Mouse (Mus musculus): Measurements from ENCODE around the gene Retreg2. TPM values are rescaled to one million over a fixed set of nuclear protein-coding genes. Genes with fewer than 3 reads are reported as not detected.

Retreg2 gene
- polyA plus RNA-seq (2015; fragmentation: Nextera tagmentation; extraction: Ambion mirVana) = 55.8 and 59.7 TPM in 2 replicates

DNA sequence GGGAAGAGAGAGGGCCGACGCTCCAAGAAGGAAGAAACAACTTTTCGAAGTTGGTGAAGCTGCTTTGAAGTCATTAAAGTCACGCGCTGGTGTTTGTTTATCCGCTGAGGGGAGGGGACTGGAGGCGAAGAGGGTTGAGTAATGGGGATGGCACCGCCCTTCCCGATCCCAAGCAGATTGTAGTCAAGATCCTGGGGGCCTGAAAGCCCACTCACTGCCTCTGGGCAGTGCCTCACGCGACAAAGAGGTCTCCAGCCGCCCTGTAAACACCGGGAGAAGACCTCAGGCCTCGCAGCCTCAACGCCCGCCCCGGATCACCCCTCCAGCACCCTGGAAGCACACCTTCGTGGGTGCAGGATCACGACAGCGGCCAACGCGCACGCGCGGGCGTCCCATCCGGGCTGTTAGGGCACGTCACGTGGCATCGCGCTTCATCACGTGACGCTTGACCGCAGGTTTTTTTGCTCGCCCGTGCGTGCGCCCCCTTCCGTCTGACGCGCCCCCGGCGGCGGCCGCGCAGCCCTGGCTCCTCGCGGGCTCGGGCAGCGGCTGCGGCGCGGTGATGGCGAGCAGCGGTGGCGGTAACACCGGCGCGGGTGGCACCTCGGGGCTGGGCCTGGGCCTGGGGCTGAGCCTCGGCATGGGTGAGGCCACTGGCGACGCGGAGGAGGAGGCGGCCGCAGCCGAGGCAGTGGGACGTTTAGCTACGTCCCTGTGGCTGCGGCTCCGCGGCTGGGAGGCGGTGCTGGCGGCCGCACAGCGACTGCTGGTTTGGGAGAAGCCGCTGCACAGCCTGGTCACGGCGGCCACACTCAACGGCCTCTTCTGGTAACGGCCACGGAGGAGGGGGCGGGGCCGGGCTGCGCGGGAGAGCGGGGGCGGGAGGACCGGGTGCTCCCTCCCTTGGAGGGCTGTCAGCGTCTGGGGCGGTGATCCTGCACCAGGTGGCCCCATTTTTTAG is at the start of gene Retreg2, which contains the start of gene Cnppd1:
Retreg2 (plus strand) TSS at position 478 of the 961 bp plus-strand sequence.
Cnppd1 (minus strand) TSS at position 411 of the 961 bp plus-strand sequence.
- under 1% methylated on average over 91 of the region's 91 CpGs for WGBS (ENCODE audit: insufficient replicate concordance)
- Histone ChIP-seq H3K27ac (replicated peaks) (peak within 1 kb of the TSS; percentile 99), H3K36me3 (replicated peaks) (peaks cover 65% of the 10 kb centered on the region)

DNA sequence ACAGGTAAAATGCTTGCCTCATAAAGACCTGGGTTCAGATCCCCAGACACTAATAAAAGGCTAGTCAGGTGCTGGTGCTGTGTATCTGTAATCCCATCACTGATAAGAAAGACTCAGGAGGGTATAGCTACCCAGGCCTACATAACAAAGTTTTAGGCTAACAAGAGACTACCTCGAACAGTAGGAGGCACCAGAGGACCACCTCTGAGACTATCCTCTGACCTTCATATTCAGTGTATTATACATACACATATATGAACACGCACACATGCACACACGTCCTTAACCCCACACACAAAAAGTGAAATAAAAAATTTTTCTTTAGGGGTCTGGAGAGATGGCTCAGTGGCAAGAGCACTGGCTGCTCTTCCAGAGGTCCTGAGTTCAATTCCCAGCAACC is 20.4 kb upstream of the Retreg2 start:
- ATAC-seq (ENCODE audit: insufficient read depth) = no peak
- Histone ChIP-seq H3K27ac (replicated peaks) (no peak overlapping the region), H3K36me3 (replicated peaks) (no peaks in the 10 kb centered on the region), H3K9ac (no peak overlapping the region), H3K4me3 (replicated peaks) (no peak overlapping the region), H3K9me3 (replicated peaks) (no peaks in the 10 kb centered on the region), H3K27me3 (no peaks in the 10 kb centered on the region), H3K4me1 (replicated peaks) (peaks cover 25% of the 10 kb centered on the region), H3K4me2 (no peak overlapping the region)
- WGBS (ENCODE audit: insufficient replicate concordance) = 56% methylated on average over 3 of the region's 3 CpGs

More for the DNA sequence above, at the start of gene Retreg2, which contains the start of gene Cnppd1:
- Histone ChIP-seq H3K9ac (peak within 1 kb of the TSS; percentile 99), H3K4me1 (replicated peaks) (peaks cover 82% of the 10 kb centered on the region), H3K9me3 (replicated peaks) (no peaks in the 10 kb centered on the region), H3K4me3 (replicated peaks) (peak within 1 kb of the TSS; percentile 96), H3K4me2 (peak within 1 kb of the TSS; percentile 83), H3K27me3 (no peaks in the 10 kb centered on the region)
- peak; percentile 76 for ATAC-seq (ENCODE audit: insufficient read depth)

DNA sequence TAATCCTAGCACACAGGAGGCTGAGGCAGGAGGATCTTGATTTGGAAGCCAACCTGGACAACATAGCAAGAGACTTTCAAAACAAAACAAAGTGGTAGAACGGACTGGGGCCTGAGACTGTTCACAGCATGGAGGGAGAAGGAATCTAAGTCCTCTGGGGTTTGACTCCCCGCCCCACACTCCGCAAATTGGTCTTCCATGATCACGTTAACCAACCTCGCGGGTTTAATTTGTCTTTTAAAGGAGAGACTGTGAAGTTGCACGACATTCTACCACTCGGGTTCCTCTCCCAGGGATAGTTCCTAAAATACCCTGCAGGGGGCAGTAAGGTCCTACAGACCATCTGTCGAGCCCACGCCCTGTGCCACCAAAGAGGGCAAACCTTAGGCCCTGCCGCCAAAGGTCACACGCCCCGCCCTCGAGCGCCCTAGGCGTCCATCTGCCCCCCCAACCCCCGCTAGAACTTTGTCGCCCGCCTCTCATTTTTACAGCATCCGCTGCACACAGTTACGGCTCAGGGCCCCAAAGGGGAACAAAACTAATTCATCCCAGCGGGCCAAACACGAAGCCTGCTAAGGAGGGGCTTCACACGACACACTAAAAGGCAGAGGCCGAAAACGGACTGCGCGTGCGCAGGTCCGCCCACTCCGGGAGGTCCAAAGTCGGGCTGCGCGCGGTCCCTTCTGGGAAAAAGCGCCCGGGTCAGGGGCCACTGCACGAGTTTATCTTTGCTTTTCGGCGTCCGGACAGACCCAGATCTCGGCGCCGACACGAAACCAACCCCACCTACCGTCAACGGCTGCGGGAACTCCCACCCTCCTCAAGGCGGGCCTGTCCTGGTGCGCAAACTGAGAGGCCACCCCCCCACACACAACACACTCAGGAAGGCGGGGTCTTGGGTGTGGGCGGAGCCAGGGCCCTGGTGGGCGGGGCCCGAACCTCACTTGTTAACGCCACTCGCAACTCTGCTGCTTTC is 17.9 kb upstream of the Retreg2 start, which contains the start of gene Nhej1:
Nhej1 (minus strand) TSS at position 855 of the 976 bp plus-strand sequence.
- H3K4me2 ChIP-seq = peak within 1 kb of the TSS; percentile 71
- H3K4me1 ChIP-seq (replicated peaks) = peaks cover 28% of the 10 kb centered on the region
- no peaks in the 10 kb centered on the region for H3K36me3 ChIP-seq (replicated peaks)
- peak within 1 kb of the TSS; percentile 73 for H3K4me3 ChIP-seq (replicated peaks)
- 1% methylated on average over 56 of the region's 56 CpGs for WGBS (ENCODE audit: insufficient replicate concordance)
- peak; percentile 95 for ATAC-seq (ENCODE audit: insufficient read depth)
- H3K9me3 ChIP-seq (replicated peaks) = no peaks in the 10 kb centered on the region
- no peaks in the 10 kb centered on the region for H3K27me3 ChIP-seq
- H3K27ac ChIP-seq (replicated peaks) = peak within 1 kb of the TSS; percentile 99
- H3K9ac ChIP-seq = peak within 1 kb of the TSS; percentile 74

DNA sequence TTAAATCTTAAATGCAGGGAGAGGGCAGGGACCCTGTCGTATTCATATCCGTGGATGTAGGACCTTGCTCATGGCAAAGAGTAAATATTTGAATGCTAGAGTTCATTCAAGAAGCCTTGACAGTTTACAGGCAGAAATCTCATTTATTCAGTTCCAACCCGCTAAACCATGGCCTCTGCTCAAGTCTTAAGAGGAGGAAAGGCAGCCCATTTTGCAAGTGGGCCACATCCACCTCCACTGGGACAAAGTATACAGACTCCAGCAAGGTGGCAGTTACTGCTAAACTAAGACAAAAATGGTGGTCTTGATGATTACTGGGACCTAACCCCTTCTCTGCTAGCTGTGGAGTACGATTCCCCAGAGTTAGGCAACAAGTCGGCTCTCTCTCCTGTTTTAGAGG is 17.2 kb upstream of the Retreg2 start:
- Histone ChIP-seq H3K27me3 (no peaks in the 10 kb centered on the region), H3K9ac (peak overlapping the region; percentile 74), H3K4me2 (peak overlapping the region; percentile 71), H3K4me3 (replicated peaks) (peak overlapping the region; percentile 73), H3K9me3 (replicated peaks) (no peaks in the 10 kb centered on the region), H3K27ac (replicated peaks) (peak overlapping the region; percentile 99), H3K4me1 (replicated peaks) (peaks cover 28% of the 10 kb centered on the region), H3K36me3 (replicated peaks) (no peaks in the 10 kb centered on the region)
- ATAC-seq (ENCODE audit: insufficient read depth) = no peak
- WGBS (ENCODE audit: insufficient replicate concordance) = 32% methylated on average over 5 of the region's 5 CpGs

DNA sequence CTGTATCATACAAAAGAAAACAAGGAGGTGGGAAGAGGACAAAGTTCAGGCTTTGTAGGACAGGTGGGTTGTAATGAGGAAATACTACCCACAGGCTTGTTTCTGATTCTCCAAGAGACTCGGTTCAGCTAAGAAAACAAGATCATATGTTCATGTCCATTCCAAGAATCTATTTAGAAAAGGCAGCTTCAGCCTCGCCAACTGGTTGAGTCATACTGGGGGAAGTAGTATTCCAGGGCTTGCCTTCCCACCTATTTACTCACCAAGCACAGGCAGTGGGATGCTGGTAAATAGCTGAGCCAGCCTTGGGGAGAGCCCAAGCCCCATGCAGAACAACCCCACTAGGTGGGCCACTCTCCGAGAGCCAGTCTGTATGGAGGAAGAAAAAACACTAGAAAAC is 13.9 kb upstream of the Retreg2 start:
- Histone ChIP-seq H3K27ac (replicated peaks) (no peak overlapping the region), H3K27me3 (no peaks in the 10 kb centered on the region), H3K9ac (no peak overlapping the region), H3K4me1 (replicated peaks) (peaks cover 43% of the 10 kb centered on the region), H3K4me3 (replicated peaks) (no peak overlapping the region), H3K9me3 (replicated peaks) (no peaks in the 10 kb centered on the region), H3K4me2 (no peak overlapping the region), H3K36me3 (replicated peaks) (no peaks in the 10 kb centered on the region)
- ATAC-seq (ENCODE audit: insufficient read depth) = no peak
- WGBS (ENCODE audit: insufficient replicate concordance) = 64% methylated on average over 3 of the region's 3 CpGs

DNA sequence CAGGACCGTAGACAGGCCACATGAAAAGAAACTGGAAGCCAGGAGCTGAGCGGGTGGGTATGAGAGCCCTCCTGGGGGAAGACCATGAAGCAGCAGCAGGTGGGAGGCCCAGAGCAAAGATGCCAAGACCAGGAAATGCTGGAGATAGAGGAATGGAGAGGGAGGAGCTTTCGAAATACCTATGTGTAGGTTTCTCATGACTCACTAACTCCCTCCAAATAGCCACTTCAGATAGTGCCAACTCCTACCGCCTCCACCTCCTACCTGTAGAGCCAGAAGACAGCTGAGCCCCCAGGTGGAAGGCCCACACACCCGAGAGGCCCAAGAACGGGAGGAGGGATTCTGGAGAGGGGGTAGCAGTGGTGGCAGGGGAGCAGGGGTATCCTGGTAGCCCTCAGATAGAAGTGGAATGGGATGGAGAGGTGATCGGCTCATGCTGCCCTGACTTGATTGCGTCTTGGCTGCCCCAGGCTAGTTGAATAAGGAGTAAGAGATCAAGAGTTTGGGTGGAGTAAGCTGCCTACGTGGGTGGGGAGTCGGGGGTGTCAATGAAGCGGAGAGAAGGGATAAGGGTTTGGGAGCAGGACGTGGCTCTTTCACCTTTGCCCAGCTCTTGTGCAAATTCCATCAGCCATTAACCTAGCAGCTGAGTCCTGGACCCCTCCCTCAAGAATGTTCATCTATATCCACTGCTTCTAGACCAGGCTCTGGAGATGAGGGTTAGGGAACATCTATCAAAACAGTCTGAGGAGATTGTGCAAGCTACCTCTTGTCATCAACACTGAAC is 9.0 kb upstream of the Retreg2 start, which contains the start of gene Slc23a3:
Slc23a3 (minus strand) TSS at position 470 of the 787 bp plus-strand sequence.
- ATAC-seq (ENCODE audit: insufficient read depth) = no peak

DNA sequence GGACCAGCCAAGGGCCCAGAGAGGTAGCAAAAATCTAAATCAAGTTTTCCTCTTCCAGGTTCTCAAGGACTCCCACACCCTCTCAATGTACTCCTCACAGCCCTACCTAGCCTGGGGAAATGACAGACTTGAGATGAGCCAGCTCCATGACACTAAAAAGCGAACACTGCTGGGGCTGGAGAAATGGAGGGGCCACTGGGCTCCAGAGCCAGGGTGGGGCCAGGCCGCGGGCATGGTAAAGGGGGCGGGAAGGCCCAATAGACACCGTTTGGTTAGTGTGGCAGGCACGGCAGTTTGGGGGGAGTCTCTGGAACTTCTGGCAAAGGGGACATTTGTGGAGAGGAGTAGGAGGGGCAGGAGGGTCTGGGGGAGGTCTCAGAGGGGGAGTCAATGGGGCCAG is 6.3 kb upstream of the Retreg2 start:
- H3K4me2 ChIP-seq = peak overlapping the region; percentile 83
- WGBS (ENCODE audit: insufficient replicate concordance) = 21% methylated on average over 6 of the region's 6 CpGs
- H3K9me3 ChIP-seq (replicated peaks) = no peaks in the 10 kb centered on the region
- H3K36me3 ChIP-seq (replicated peaks) = peaks cover 57% of the 10 kb centered on the region
- peak overlapping the region; percentile 56 for H3K9ac ChIP-seq
- H3K27me3 ChIP-seq = no peaks in the 10 kb centered on the region
- peaks cover 90% of the 10 kb centered on the region for H3K4me1 ChIP-seq (replicated peaks)
- ATAC-seq (ENCODE audit: insufficient read depth) = peak; percentile 71
- peak overlapping the region; percentile 99 for H3K27ac ChIP-seq (replicated peaks)
- peak overlapping the region; percentile 37 for H3K4me3 ChIP-seq (replicated peaks)

More for the DNA sequence above, 9.0 kb upstream of the Retreg2 start, which contains the start of gene Slc23a3:
- 51% methylated on average over 12 of the region's 12 CpGs for WGBS (ENCODE audit: insufficient replicate concordance)
- Histone ChIP-seq H3K27ac (replicated peaks) (peak within 1 kb of the TSS; percentile 8; the same call in 1 of the 2 replicates), H3K4me1 (replicated peaks) (peaks cover 64% of the 10 kb centered on the region), H3K9me3 (replicated peaks) (no peaks in the 10 kb centered on the region), H3K4me2 (no peak within 1 kb of the TSS), H3K36me3 (replicated peaks) (peaks cover 40% of the 10 kb centered on the region), H3K4me3 (replicated peaks) (no peak within 1 kb of the TSS), H3K27me3 (no peaks in the 10 kb centered on the region), H3K9ac (no peak within 1 kb of the TSS)

DNA sequence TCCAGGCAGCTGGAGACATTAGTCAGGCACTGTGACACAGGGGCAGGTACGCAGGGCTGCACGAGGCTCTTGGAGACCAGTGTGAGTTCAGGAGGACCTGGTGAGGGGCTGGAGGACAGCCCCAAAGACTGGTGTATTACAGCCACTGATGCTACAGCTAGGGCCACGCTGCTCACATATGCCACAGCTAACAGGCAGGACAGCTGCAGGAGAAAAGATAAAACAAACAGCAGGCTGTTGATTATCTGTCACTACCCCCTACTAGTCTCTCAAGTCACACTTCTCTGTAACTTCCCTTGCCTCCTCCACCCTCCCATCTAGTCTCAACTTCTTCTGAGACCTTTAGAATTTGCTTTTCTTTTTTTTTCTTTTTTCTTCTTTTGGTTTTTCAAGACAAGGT is 5.8 kb upstream of the Retreg2 start:
- H3K4me2 ChIP-seq = peak overlapping the region; percentile 83

DNA sequence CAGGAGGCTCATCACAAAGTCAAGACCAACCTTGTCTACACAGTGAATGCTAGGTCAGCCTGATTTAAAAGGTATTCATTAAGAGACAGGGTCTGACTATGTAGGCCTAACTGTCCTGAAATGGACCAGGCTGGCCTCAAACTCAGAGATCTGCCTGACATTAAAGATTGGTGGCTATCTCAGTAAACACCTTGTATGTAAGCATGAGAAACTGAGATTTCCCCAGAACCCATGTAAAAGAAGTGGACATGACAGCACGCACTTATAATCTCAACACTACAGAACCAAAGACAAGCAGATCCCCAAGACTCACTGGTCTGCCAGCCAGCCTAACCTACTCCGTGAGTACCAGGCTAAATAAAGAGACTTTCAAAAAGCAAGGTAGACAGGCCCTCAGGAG is 4.1 kb upstream of the Retreg2 start:
- H3K4me3 ChIP-seq (replicated peaks) = peak overlapping the region; percentile 96; the same call in 1 of the 2 replicates
- 54% methylated on average over 2 of the region's 2 CpGs for WGBS (ENCODE audit: insufficient replicate concordance)
- ATAC-seq (ENCODE audit: insufficient read depth) = no peak
- peak overlapping the region; percentile 83 for H3K4me2 ChIP-seq
- no peaks in the 10 kb centered on the region for H3K27me3 ChIP-seq
- peaks cover 57% of the 10 kb centered on the region for H3K36me3 ChIP-seq (replicated peaks)
- no peaks in the 10 kb centered on the region for H3K9me3 ChIP-seq (replicated peaks)
- 0 out of 2 replicates have a peak overlapping the region, but pooled peaks have one; percentile 10 for H3K9ac ChIP-seq
- peaks cover 78% of the 10 kb centered on the region for H3K4me1 ChIP-seq (replicated peaks)
- peak overlapping the region; percentile 99 for H3K27ac ChIP-seq (replicated peaks)

More for the DNA sequence above, 5.8 kb upstream of the Retreg2 start:
- Histone ChIP-seq H3K9ac (peak overlapping the region; percentile 56), H3K36me3 (replicated peaks) (peaks cover 57% of the 10 kb centered on the region), H3K9me3 (replicated peaks) (no peaks in the 10 kb centered on the region), H3K27me3 (no peaks in the 10 kb centered on the region), H3K4me3 (replicated peaks) (peak overlapping the region; percentile 37), H3K27ac (replicated peaks) (peak overlapping the region; percentile 99), H3K4me1 (replicated peaks) (peaks cover 90% of the 10 kb centered on the region)
- WGBS (ENCODE audit: insufficient replicate concordance) = 9% methylated on average over 3 of the region's 3 CpGs
- peak; percentile 88 for ATAC-seq (ENCODE audit: insufficient read depth)

Measured in liver, embryonic 15.5 days (tissue).